Mouse (Mus musculus) C2C12 (cell line): ENCODE data around the gene Uba52.

ENCODE experiments used
- CEBPB ChIP-seq: IDR thresholded peaks from one replicate; pipeline ENCODE4 v1.6.1; 2011; ENCODE audit warnings: low read depth, mild to moderate bottlenecking, control low read depth, moderate library complexity
- CTCF ChIP-seq: IDR thresholded peaks from one replicate; pipeline ENCODE4 v1.5.1; 2011; ENCODE audit not compliant: control insufficient read depth, insufficient read depth, insufficient read length
- MYOD1 ChIP-seq: IDR thresholded peaks from one replicate; pipeline ENCODE4 v1.6.1; 2011; ENCODE audit warnings: low read depth; ENCODE audit not compliant: control insufficient read depth, insufficient read length
- USF1 ChIP-seq: IDR thresholded peaks from one replicate; pipeline ENCODE4 v1.6.1; 2011; ENCODE audit warnings: low read depth, mild to moderate bottlenecking, control low read depth, moderate library complexity

GRCm38 (mm10) chr8:70507027-70507393 is 3.6 kb downstream of the Uba52 start:
- TF ChIP-seq MYOD1 (no peak), USF1 (no peak), CTCF (no peak), CEBPB (no peak)
